Mouse (Mus musculus) neutrophil, adult 5-6 weeks (primary cell): Measurements from ENCODE around the gene Gm28998. TPM values are rescaled to one million over a fixed set of nuclear protein-coding genes. Genes with fewer than 3 reads are reported as not detected.
"Not testable (repeated sequence)": the region's sequence is repeated elsewhere in the genome, so short reads cannot be mapped to it uniquely, and the experiment has no call there.

Experiments
- ATAC-seq: fragments of 151-379, 151-347 bp; 2 replicates; pipeline ENCODE4 v1.8.0; 2017; ENCODE audit warnings: mild to moderate bottlenecking, moderate TSS enrichment; ENCODE audit not compliant: insufficient number of reproducible peaks, poor library complexity, low FRiP score, severe bottlenecking; ENCODE audit errors: extremely low read depth
- total RNA-seq: library from RNA; stranded (forward); fragments of 200-1000 nt; gene quantifications from 2 replicates; pipeline ENCODE4 v1.2.3, GENCODE M21; 2017

Gene Gm28998
- not detected in 2 replicates for total RNA-seq

DNA sequence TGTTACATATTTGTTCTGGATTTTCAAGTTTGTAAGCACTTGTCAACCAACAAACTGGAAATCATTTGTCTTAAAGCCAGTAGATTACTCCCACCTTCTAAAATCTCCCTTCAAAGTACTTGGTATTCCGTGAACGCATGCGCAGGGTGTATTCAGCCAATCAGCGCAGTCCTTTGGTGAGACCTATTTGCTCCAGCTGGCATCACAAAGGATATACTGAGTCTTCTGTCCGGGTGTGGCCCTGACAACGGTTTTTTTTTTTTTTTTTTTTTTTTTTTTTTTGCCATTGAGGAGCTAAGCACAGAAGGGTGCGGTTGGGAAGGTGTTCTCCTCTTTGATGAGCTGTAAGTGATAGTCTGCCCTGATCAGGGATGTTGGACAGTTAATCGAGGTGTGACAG, at the start of gene Gm28998:
Gene Gm28998 (plus strand): TSS at position 301 of the 400 bp plus-strand sequence.
- not testable (repeated sequence) for ATAC-seq

Other genes with a start within 250 kb of the Gm28998 start
- not detected in 2 replicates for gene Gm21244, start 84.5 kb upstream of the Gm28998 start, total RNA-seq
- not detected in 2 replicates for gene Gm21788, start 151.2 kb downstream of the Gm28998 start, total RNA-seq